42 mouse cellular contexts compared by ENCODE assay signal in genomic region chr9:49452396-49452795, GRCm38 (mm10). TPM values are rescaled to one million over a fixed set of nuclear protein-coding genes. Genes with fewer than 3 reads are reported as not detected.
"Had no signal": no experiment of that assay in that cellular context is flagged by ENCODE, and none has a peak within 500 bp of the region (broad histone marks: within the 10 kb centered on the region; RNA-seq: fewer than 3 reads in every experiment).

No protein-coding gene starts in this region.

- H3K27ac ChIP-seq: heart, embryonic 13.5 days; heart, embryonic 15.5 days; hindbrain, embryonic 10.5 days; hindbrain, embryonic 12.5 days; hindbrain, embryonic 13.5 days; hindbrain, embryonic 14.5 days; hindbrain, embryonic 15.5 days; hindbrain, postnatal 0 days; intestine, embryonic 15.5 days; kidney, embryonic 15.5 days; kidney, postnatal 0 days; layer of hippocampus, adult 2 months; left cerebral cortex, adult 2 months had no signal

- H3K36me3 ChIP-seq: heart, embryonic 12.5 days; heart, embryonic 13.5 days; heart, embryonic 15.5 days; hindbrain, embryonic 10.5 days; hindbrain, embryonic 12.5 days; hindbrain, embryonic 13.5 days; hindbrain, embryonic 15.5 days; intestine, embryonic 15.5 days; kidney, embryonic 15.5 days had no signal

- DNase-seq: heart, postnatal 10 days; heart, postnatal 14 days; heart, postnatal 36 days; heart, postnatal 4 days; kidney, adult 11 months; kidney, adult 18-20 months; kidney, adult 2 months; kidney, adult 8-10 months; kidney, adult 9 months; kidney, postnatal 10 days; kidney, postnatal 14 days; kidney, postnatal 25 days; kidney, postnatal 36 days; kidney, postnatal 4 days; layer of hippocampus, adult 9-11 months; layer of hippocampus, postnatal 36 days had no signal

- H3K4me3 ChIP-seq: heart, embryonic 12.5 days; heart, embryonic 13.5 days; heart, embryonic 15.5 days; hindbrain, embryonic 10.5 days; hindbrain, embryonic 12.5 days; hindbrain, embryonic 13.5 days; hindbrain, embryonic 15.5 days; intestine, embryonic 15.5 days; kidney, embryonic 15.5 days; layer of hippocampus, adult 2 months; left cerebral cortex, adult 2 months had no signal

- H3K27me3 ChIP-seq: heart, embryonic 12.5 days; heart, embryonic 13.5 days; heart, embryonic 15.5 days; hindbrain, embryonic 12.5 days; hindbrain, embryonic 13.5 days; hindbrain, embryonic 15.5 days; intestine, embryonic 15.5 days; kidney, embryonic 15.5 days had no signal

- H3K4me1 ChIP-seq: heart, embryonic 12.5 days; heart, embryonic 13.5 days; heart, embryonic 15.5 days; hindbrain, embryonic 10.5 days; hindbrain, embryonic 13.5 days; hindbrain, embryonic 15.5 days; intestine, embryonic 15.5 days; kidney, embryonic 15.5 days had no signal

RNA-seq across cellular contexts. Expression of gene Ankk1, which starts 25.6 kb away (rescaled TPM):
- polyA plus RNA-seq: heart, embryonic 11.5 days; heart, embryonic 12.5 days; heart, embryonic 13.5 days; heart, embryonic 14.5 days; heart, embryonic 15.5 days; heart, embryonic 16.5 days; heart, postnatal 0 days; hindbrain, embryonic 10.5 days; hindbrain, embryonic 11.5 days; hindbrain, embryonic 12.5 days; hindbrain, embryonic 13.5 days; hindbrain, embryonic 14.5 days; hindbrain, embryonic 15.5 days; hindbrain, embryonic 16.5 days; hindbrain, postnatal 0 days; inflammation-experienced regulatory T-cells, adult 6 months; intestine, embryonic 14.5 days; intestine, embryonic 15.5 days; intestine, embryonic 16.5 days; intestine, postnatal 0 days; kidney, adult 2 months; kidney, embryonic 14.5 days; kidney, embryonic 15.5 days; kidney, postnatal 0 days; large intestine, adult 2 months had no signal

RNA-seq across cellular contexts. Expression of gene Ttc12, which starts 33.6 kb away (rescaled TPM):
- polyA plus RNA-seq: inflammation-experienced regulatory T-cells, adult 6 months had no signal
